Mouse (Mus musculus) hindbrain, embryonic 14.5 days (tissue): ENCODE results near the gene Tmem132b. TPM values are rescaled to one million over a fixed set of nuclear protein-coding genes. Genes with fewer than 3 reads are reported as not detected.

ENCODE experiments used
- ATAC-seq: fragments of 200-750 bp; cut with Nextera tagmentation; 2 replicates; pipeline ENCODE4 v1.8.0; 2017; ENCODE audit warnings: moderate number of reproducible peaks, mild to moderate bottlenecking, moderate TSS enrichment, moderate library complexity; ENCODE audit not compliant: low FRiP score
- DNase-seq: peaks from one replicate; pipeline ENCODE4 v3.0.0-alpha.2; 2015; ENCODE audit warnings: low spot score
- H3K27ac ChIP-seq: fragments of 300-500 bp; sonication (generic); 2 replicates; pipeline ENCODE4 v1.5.1; 2014; ENCODE audit warnings: mild to moderate bottlenecking, moderate library complexity
- H3K27me3 ChIP-seq: fragments of 300-500 bp; sonication (generic); 2 replicates; pipeline ENCODE4 v1.6.1; 2014; ENCODE audit warnings: mild to moderate bottlenecking, low read length, mixed read lengths; ENCODE audit not compliant: control insufficient read depth, insufficient read depth
- H3K36me3 ChIP-seq: fragments of 300-500 bp; sonication (generic); replicated peaks from 2 replicates; pipeline ENCODE4 v1.6.1; 2014; ENCODE audit not compliant: control insufficient read depth, insufficient read depth
- H3K4me1 ChIP-seq: fragments of 300-500 bp; sonication (generic); replicated peaks from 2 replicates; pipeline ENCODE4 v1.6.1; 2014; ENCODE audit warnings: antibody characterized with exemption, low read length, mixed read lengths; ENCODE audit not compliant: control insufficient read depth, insufficient read depth
- H3K4me2 ChIP-seq: fragments of 300-500 bp; sonication (generic); replicated peaks from 2 replicates; pipeline ENCODE4 v1.6.1; 2014; ENCODE audit warnings: mild to moderate bottlenecking, moderate library complexity
- H3K4me3 ChIP-seq: fragments of 300-500 bp; sonication (generic); replicated peaks from 2 replicates; pipeline ENCODE4 v1.5.1; 2014; ENCODE audit warnings: mild to moderate bottlenecking, low read length
- H3K9ac ChIP-seq: fragments of 300-500 bp; sonication (generic); 2 replicates; pipeline ENCODE4 v1.6.1; 2014
- H3K9me3 ChIP-seq: fragments of 300-500 bp; sonication (generic); 2 replicates; pipeline ENCODE4 v1.6.1; 2016; ENCODE audit warnings: low read length; ENCODE audit not compliant: control insufficient read depth
- WGBS: fragments of 180-500 bp; shearing (Covaris S2); extraction: QIAGEN DNeasy Blood & Tissue Kit; methylation state at CpG from one replicate; pipeline ENCODE4 v1.1.7; 2014; 5-methylcytosine and 5-hydroxymethylcytosine counted together
- polyA plus RNA-seq: library from polyadenylated mRNA; unstranded; fragments of >200 nt; fragmentation: Nextera tagmentation; extraction: Ambion mirVana; gene quantifications from 2 replicates; pipeline ENCODE4 v1.2.1, GENCODE M21; 2014

Tmem132b gene
- polyA plus RNA-seq, 1 experiment from 2014 or later: 6.3 TPM

- no peak overlapping the region for H3K4me3 ChIP-seq
- no peaks in the 10 kb centered on the region for H3K4me1 ChIP-seq
- H3K4me2 ChIP-seq: no peak overlapping the region
- H3K36me3 ChIP-seq: no peaks in the 10 kb centered on the region
- ATAC-seq (no peak), DNase-seq (no peak)
- H3K9ac ChIP-seq: no peak overlapping the region
- no peaks in the 10 kb centered on the region for H3K27me3 ChIP-seq
- H3K9me3 ChIP-seq: peaks cover 10% of the 10 kb centered on the region; the same call in 1 of the 2 replicates
- WGBS: 80% methylated on average over 5 of the region's 5 CpGs
- H3K27ac ChIP-seq: no peak overlapping the region
Observed at GRCm38 (mm10) chr5:125613136-125613535, 81.6 kb downstream of the Tmem132b start.

- H3K27ac ChIP-seq: no peak overlapping the region
- H3K9ac ChIP-seq: no peak overlapping the region
- no peak for ATAC-seq
- H3K4me3 ChIP-seq: no peak overlapping the region
- no peaks in the 10 kb centered on the region for H3K36me3 ChIP-seq
- no peak overlapping the region for H3K4me2 ChIP-seq
- no peaks in the 10 kb centered on the region for H3K27me3 ChIP-seq
- 41% methylated on average over 2 of the region's 2 CpGs for whole genome bisulfite sequencing
- no peak for DNase-seq
- H3K4me1 ChIP-seq: no peaks in the 10 kb centered on the region
- H3K9me3 ChIP-seq: peaks cover 10% of the 10 kb centered on the region; the same call in 1 of the 2 replicates
Observed at GRCm38 (mm10) chr5:125614348-125614747, 82.8 kb downstream of the Tmem132b start.

- Histone ChIP-seq H3K27me3 (no peaks in the 10 kb centered on the region), H3K9ac (no peak overlapping the region), H3K36me3 (no peaks in the 10 kb centered on the region), H3K4me2 (no peak overlapping the region), H3K4me1 (no peaks in the 10 kb centered on the region), H3K4me3 (no peak overlapping the region), H3K9me3 (peaks cover 10% of the 10 kb centered on the region; the same call in 1 of the 2 replicates), H3K27ac (no peak overlapping the region)
- DNase-seq (no peak), ATAC-seq (no peak)
- 97% methylated on average over 1 of the region's 1 CpGs for WGBS
Observed at GRCm38 (mm10) chr5:125617050-125617449, 85.5 kb downstream of the Tmem132b start.

GRCm38 (mm10) chr5:125627816-125628348 lies 96.3 kb downstream of the Tmem132b start:
- H3K36me3 ChIP-seq: no peaks in the 10 kb centered on the region
- no peak for DNase-seq
- no peak for ATAC-seq
- no peak overlapping the region for H3K9ac ChIP-seq
- H3K27ac ChIP-seq: no peak overlapping the region
- WGBS: 87% methylated on average over 9 of the region's 9 CpGs
- H3K4me1 ChIP-seq: no peaks in the 10 kb centered on the region
- H3K9me3 ChIP-seq: no peaks in the 10 kb centered on the region
- no peaks in the 10 kb centered on the region for H3K27me3 ChIP-seq
- H3K4me3 ChIP-seq: no peak overlapping the region
- H3K4me2 ChIP-seq: no peak overlapping the region

DNA sequence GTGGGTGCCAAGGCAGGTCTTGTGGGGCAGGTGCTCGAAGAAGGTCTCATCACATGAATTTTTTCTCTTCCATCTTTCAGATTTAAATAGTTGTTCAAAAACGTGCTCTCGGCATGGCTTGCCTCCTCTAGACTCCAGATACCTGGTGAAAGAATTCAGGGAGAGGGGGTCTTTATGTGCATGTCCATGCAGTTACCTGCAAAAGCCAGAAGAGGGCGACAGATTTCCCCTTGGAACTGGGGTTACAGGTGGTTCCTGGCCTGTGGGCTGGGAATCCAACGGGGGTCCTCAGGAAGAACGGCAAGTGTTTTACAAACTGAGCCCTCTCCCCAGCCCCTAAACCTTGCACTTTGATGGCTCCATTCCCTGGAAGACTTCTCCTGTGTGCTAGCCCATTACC lies 103.1 kb downstream of the Tmem132b start:
- Histone ChIP-seq H3K27ac (no peak overlapping the region), H3K4me2 (no peak overlapping the region), H3K4me3 (no peak overlapping the region), H3K27me3 (no peaks in the 10 kb centered on the region), H3K4me1 (no peaks in the 10 kb centered on the region), H3K9me3 (no peaks in the 10 kb centered on the region), H3K9ac (no peak overlapping the region), H3K36me3 (no peaks in the 10 kb centered on the region)
- ATAC-seq (no peak), DNase-seq (no peak)
- WGBS: 75% methylated on average over 6 of the region's 6 CpGs

DNA sequence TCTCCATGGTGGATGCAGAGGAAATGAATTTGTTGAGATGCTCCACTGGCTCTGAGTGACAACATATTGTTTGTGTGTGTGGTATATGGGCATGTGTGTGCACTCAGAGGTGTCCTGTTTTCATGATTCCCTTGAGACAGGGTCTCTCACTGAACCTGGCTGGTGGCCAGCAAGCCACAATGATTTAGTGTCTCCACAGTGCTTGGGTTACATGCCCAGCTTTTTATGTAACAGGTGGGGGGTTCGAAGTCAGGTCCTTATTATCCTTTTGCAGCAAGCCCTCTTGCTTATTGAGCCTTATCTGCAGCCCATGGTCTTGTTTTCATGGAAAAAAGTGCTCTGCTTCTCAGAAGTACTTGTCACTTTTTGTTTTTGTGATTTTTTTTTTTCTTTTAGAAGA lies 109.4 kb downstream of the Tmem132b start:
- DNase-seq (no peak), ATAC-seq (no peak)
- no peaks in the 10 kb centered on the region for H3K27me3 ChIP-seq
- no peak overlapping the region for H3K4me3 ChIP-seq
- no peaks in the 10 kb centered on the region for H3K36me3 ChIP-seq
- H3K4me1 ChIP-seq: 0 out of 2 replicates have a peak, but pooled peaks cover 6% of the 10 kb centered on the region
- no peaks in the 10 kb centered on the region for H3K9me3 ChIP-seq
- 82% methylated on average over 1 of the region's 1 CpGs for WGBS
- 0 out of 2 replicates have a peak overlapping the region, but pooled peaks have one; percentile 44 for H3K27ac ChIP-seq
- H3K4me2 ChIP-seq: no peak overlapping the region
- no peak overlapping the region for H3K9ac ChIP-seq

GRCm38 (mm10) chr5:125641531-125642147 lies 110.1 kb downstream of the Tmem132b start:
- WGBS: 50% methylated on average over 18 of the region's 18 CpGs

GRCm38 (mm10) chr5:125648236-125648635 lies 116.7 kb downstream of the Tmem132b start:
- Histone ChIP-seq H3K9me3 (no peaks in the 10 kb centered on the region), H3K27me3 (no peaks in the 10 kb centered on the region), H3K36me3 (no peaks in the 10 kb centered on the region), H3K27ac (no peak overlapping the region), H3K4me1 (0 out of 2 replicates have a peak, but pooled peaks cover 7% of the 10 kb centered on the region), H3K4me2 (no peak overlapping the region), H3K4me3 (no peak overlapping the region), H3K9ac (no peak overlapping the region)
- WGBS: 82% methylated on average over 6 of the region's 6 CpGs
- ATAC-seq (no peak), DNase-seq (no peak)

More at GRCm38 (mm10) chr5:125641531-125642147, 110.1 kb downstream of the Tmem132b start:
- no peaks in the 10 kb centered on the region for H3K27me3 ChIP-seq
- ATAC-seq (no peak), DNase-seq (peak; percentile 50)
- no peaks in the 10 kb centered on the region for H3K9me3 ChIP-seq
- no peaks in the 10 kb centered on the region for H3K36me3 ChIP-seq
- no peak overlapping the region for H3K4me3 ChIP-seq
- H3K4me2 ChIP-seq: peak overlapping the region; percentile 30
- peak overlapping the region; percentile 44 for H3K27ac ChIP-seq
- 0 out of 2 replicates have a peak, but pooled peaks cover 6% of the 10 kb centered on the region for H3K4me1 ChIP-seq
- no peak overlapping the region for H3K9ac ChIP-seq

DNA sequence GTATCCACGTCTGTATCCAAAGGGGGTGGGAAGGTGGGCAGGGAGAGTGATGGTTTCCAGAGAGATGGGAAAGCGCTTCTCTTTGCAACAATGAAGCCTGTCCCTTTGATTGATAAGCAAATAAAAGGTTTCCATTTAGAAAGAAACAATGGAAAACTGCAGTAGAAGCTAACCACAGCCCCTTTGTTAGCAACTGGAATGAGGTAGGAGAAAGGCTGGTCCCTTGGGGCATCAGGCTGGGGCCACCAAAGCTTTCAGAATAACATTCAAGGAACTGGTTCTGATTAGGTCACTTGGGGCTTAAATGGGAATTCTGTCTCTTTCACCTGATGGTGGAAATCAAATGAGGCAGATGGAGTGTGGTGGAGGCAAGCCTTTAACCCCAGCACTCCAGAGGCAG lies 118.4 kb downstream of the Tmem132b start:
- Histone ChIP-seq H3K27ac (no peak overlapping the region), H3K4me2 (no peak overlapping the region), H3K9me3 (no peaks in the 10 kb centered on the region), H3K27me3 (no peaks in the 10 kb centered on the region), H3K4me3 (no peak overlapping the region), H3K9ac (no peak overlapping the region), H3K36me3 (no peaks in the 10 kb centered on the region), H3K4me1 (0 out of 2 replicates have a peak, but pooled peaks cover 7% of the 10 kb centered on the region)
- no peak for ATAC-seq
- no peak for DNase-seq
- 9% methylated on average over 2 of the region's 2 CpGs for WGBS
